Mouse (Mus musculus) small intestine, adult 2 months (tissue): ENCODE measurements around the gene Cltc.

ENCODE experiments used
- CTCF ChIP-seq: fragments of 200-500 bp; IDR thresholded peaks from 2 replicates; pipeline ENCODE4 v1.5.1; 2012; ENCODE audit warnings: low read depth, mild to moderate bottlenecking, control low read depth, inconsistent platforms, low read length, moderate library complexity, mixed read lengths; ENCODE audit not compliant: insufficient replicate concordance, insufficient read length; ENCODE audit errors: extremely low read depth
- POLR2A ChIP-seq: fragments of 200-500 bp; IDR thresholded peaks from 2 replicates; pipeline ENCODE4 v1.6.1; 2012; ENCODE audit warnings: low read depth, mild to moderate bottlenecking, control low read depth, inconsistent platforms, low read length, moderate library complexity

- TF ChIP-seq CTCF (no peak), POLR2A (no peak)
Measured at GRCm38 (mm10) chr11:86807001-86807477, 49.7 kb upstream of the Cltc start.
